Mouse (Mus musculus) small intestine, adult 2 months (tissue): Measurements from ENCODE around the gene Tigd2.

Experiments
- CTCF ChIP-seq: fragments of 200-500 bp; IDR thresholded peaks from 2 replicates; pipeline ENCODE4 v1.5.1; 2012; ENCODE audit warnings: low read depth, mild to moderate bottlenecking, control low read depth, inconsistent platforms, low read length, moderate library complexity, mixed read lengths; ENCODE audit not compliant: insufficient replicate concordance, insufficient read length; ENCODE audit errors: extremely low read depth
- POLR2A ChIP-seq: fragments of 200-500 bp; IDR thresholded peaks from 2 replicates; pipeline ENCODE4 v1.6.1; 2012; ENCODE audit warnings: low read depth, mild to moderate bottlenecking, control low read depth, inconsistent platforms, low read length, moderate library complexity

DNA sequence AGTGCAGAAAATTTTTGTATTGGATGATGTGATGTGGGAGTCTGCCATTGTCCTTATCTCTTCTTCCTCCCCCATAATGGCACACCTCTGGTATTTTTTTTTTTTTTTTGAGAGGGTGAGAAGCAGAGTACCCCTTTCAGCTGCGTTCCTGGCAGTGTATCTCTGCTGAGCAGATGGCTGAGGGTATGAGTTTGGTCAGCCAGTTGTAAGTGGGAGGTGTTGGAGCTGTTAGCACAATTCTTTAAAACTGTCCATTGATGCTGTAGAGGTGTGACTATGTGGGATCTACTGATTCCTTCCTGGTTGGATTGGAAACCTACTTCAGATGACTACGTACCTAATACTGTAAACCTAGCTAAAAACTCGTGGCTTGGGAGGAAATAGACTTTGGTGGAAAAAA, 10.3 kb upstream of the Tigd2 start:
- TF ChIP-seq CTCF: no peak
- no peak for TF ChIP-seq POLR2A
